In genomic region chr11:116782737-116783145, GRCm38 (mm10) we compare ENCODE assay signal across 9 mouse cellular contexts. TPM values are rescaled to one million over a fixed set of nuclear protein-coding genes. Genes with fewer than 3 reads are reported as not detected.
DNase-seq lines count a peak whose midpoint lies in the region; ATAC-seq and TF ChIP-seq lines count a peak whose summit lies in the region.
"Had no signal": no experiment of that assay in that cellular context is flagged by ENCODE, and none has a peak within 500 bp of the region (broad histone marks: within the 10 kb centered on the region; RNA-seq: fewer than 3 reads in every experiment).

No protein-coding gene starts in this region.

- H3K4me1 ChIP-seq in liver, embryonic 11.5 days (replicated peaks; ENCODE audit: control insufficient read depth, insufficient read depth, low read length), result no peaks in the 10 kb centered on the region
- H3K4me1 ChIP-seq: neural tube, embryonic 12.5 days had no signal

- peak; percentile 20 for DNase-seq in gastrocnemius, adult 2 months
- DNase-seq in gastrocnemius, postnatal 4 days (ENCODE audit: low spot score in 2 of 2), result no peak
- DNase-seq in c-Kit-negative CD71-positive TER-119-positive erythroid progenitor cells, embryonic 14.5 days (ENCODE audit: low read depth, low spot score), result peak; percentile 78
- no peak for DNase-seq in liver, embryonic 11.5 days (ENCODE audit: low spot score)
- peak; percentile 40 for DNase-seq in retina, postnatal 1 day
- DNase-seq in urinary bladder, postnatal 25 days (ENCODE audit: low spot score), result no peak
- no peak for DNase-seq in layer of hippocampus, adult 9-11 months

- WGBS in liver, embryonic 11.5 days, result 38% methylated on average over 9 of the region's 9 CpGs

- TF ChIP-seq CTCF in gastrocnemius, adult 2 months (IDR thresholded peaks at IDR 0.05), result peak; percentile 1; the same call in 1 of the 2 replicates

- no peaks in the 10 kb centered on the region for H3K36me3 ChIP-seq in liver, embryonic 11.5 days (ENCODE audit: control insufficient read depth, insufficient read depth, low read length)
- H3K36me3 ChIP-seq: neural tube, embryonic 12.5 days had no signal

- intact Hi-C loops in gastrocnemius, adult 2 months (cut with DNase I), result no loop called here

- no peak overlapping the region for H3K27ac ChIP-seq in gastrocnemius, adult 2 months
- no peak overlapping the region for H3K27ac ChIP-seq in liver, embryonic 11.5 days (ENCODE audit: low read depth, low read length)
- H3K27ac ChIP-seq: neural tube, embryonic 12.5 days had no signal

- no peaks in the 10 kb centered on the region for H3K27me3 ChIP-seq in liver, embryonic 11.5 days (replicated peaks; ENCODE audit: control insufficient read depth, insufficient read depth, low read length)
- H3K27me3 ChIP-seq: neural tube, embryonic 12.5 days had no signal

- H3K4me2 ChIP-seq in liver, embryonic 11.5 days, result peak overlapping the region; percentile 6; the same call in 1 of the 2 replicates
- H3K4me2 ChIP-seq: neural tube, embryonic 12.5 days had no signal

- peak; percentile 78 for ATAC-seq in liver, embryonic 11.5 days (replicated peaks; ENCODE audit: low FRiP score)
- no peak for ATAC-seq in frontal cortex, adult (ENCODE audit: low TSS enrichment)

- no peak overlapping the region for H3K9ac ChIP-seq in liver, embryonic 11.5 days (ENCODE audit: low read depth, low read length)
- H3K9ac ChIP-seq: neural tube, embryonic 12.5 days had no signal

- H3K9me3 ChIP-seq in liver, embryonic 11.5 days (ENCODE audit: control insufficient read depth, low read length), result no peaks in the 10 kb centered on the region
- H3K9me3 ChIP-seq: neural tube, embryonic 12.5 days had no signal

- peak overlapping the region; percentile 37 for H3K4me3 ChIP-seq in gastrocnemius, adult 2 months
- H3K4me3 ChIP-seq in liver, embryonic 11.5 days (ENCODE audit: low read depth, low read length), result no peak overlapping the region
- H3K4me3 ChIP-seq: neural tube, embryonic 12.5 days had no signal

RNA-seq across cellular contexts. Expression of gene St6galnac1, which starts 7.4 kb away (rescaled TPM):
- not detected for total RNA-seq in gastrocnemius, adult 2 months (2021)
- not detected for total RNA-seq in gastrocnemius, postnatal 4 days (2021)
- polyA plus RNA-seq in liver, embryonic 11.5 days (2014; fragmentation: Nextera tagmentation; extraction: Ambion mirVana), result not detected in 2 replicates

RNA-seq across cellular contexts. Expression of gene Mxra7, which starts 45.1 kb away (rescaled TPM):
- total RNA-seq in gastrocnemius, adult 2 months (2021), result 10 to 100 TPM in 1 of 2 experiments, 1 to 10 TPM in 1; 6.7 to 12.7 TPM
- total RNA-seq in gastrocnemius, postnatal 4 days (2021), result 10 to 100 TPM; 54.5 to 65.3 TPM
- polyA plus RNA-seq in liver, embryonic 11.5 days (2014; fragmentation: Nextera tagmentation; extraction: Ambion mirVana), result 8.4 and 9.3 TPM in 2 replicates

Comparison
In these comparisons a context has a peak if more than half of its experiments do, and no peak if none do; other contexts are left out.
1. DNase-seq: peak in gastrocnemius, adult 2 months (single experiment), c-Kit-negative CD71-positive TER-119-positive erythroid progenitor cells, embryonic 14.5 days (single experiment) and retina, postnatal 1 day (single experiment); none in gastrocnemius, postnatal 4 days (0 of 2), liver, embryonic 11.5 days (single experiment), urinary bladder, postnatal 25 days (single experiment) and layer of hippocampus, adult 9-11 months (single experiment).
2. RNA of gene Mxra7, which starts 45.1 kb away (total RNA-seq): 54.5 to 65.3 TPM in gastrocnemius, postnatal 4 days; 6.7 to 12.7 TPM in gastrocnemius, adult 2 months; every median in the first group is over 4 times any median in the second.